Mouse (Mus musculus) erythroblast, embryonic 14.5 days (primary cell): ENCODE measurements around the gene Ap1m1.

ENCODE experiments used
- GATA1 ChIP-seq: IDR thresholded peaks from 2 replicates; pipeline ENCODE4 v1.6.1; 2012; ENCODE audit warnings: low read length, inconsistent platforms, mixed read lengths
- TAL1 ChIP-seq: IDR thresholded peaks from 3 replicates; pipeline ENCODE4 v1.6.1; 2012; ENCODE audit warnings: low read length, inconsistent platforms, mixed read lengths

- TF ChIP-seq TAL1 (no peak), GATA1 (no peak)
These were observed 24.8 kb upstream of the Ap1m1 start for GRCm38 (mm10) chr8:72215060-72215459.
